Mouse (Mus musculus) embryonic fibroblast, embryonic 13.5 days (primary cell): Measurements from ENCODE around the gene Cep85l.

Experiments
- CTCF ChIP-seq: IDR thresholded peaks from 2 replicates; pipeline ENCODE4 v1.5.1; 2011; ENCODE audit warnings: mild to moderate bottlenecking, control low read depth, low read length, moderate library complexity, borderline replicate concordance; ENCODE audit not compliant: insufficient read depth
- POLR2A ChIP-seq: IDR thresholded peaks from 2 replicates; pipeline ENCODE4 v1.6.1; 2011; ENCODE audit warnings: low read depth, mild to moderate bottlenecking, control low read depth, low read length, moderate library complexity

DNA sequence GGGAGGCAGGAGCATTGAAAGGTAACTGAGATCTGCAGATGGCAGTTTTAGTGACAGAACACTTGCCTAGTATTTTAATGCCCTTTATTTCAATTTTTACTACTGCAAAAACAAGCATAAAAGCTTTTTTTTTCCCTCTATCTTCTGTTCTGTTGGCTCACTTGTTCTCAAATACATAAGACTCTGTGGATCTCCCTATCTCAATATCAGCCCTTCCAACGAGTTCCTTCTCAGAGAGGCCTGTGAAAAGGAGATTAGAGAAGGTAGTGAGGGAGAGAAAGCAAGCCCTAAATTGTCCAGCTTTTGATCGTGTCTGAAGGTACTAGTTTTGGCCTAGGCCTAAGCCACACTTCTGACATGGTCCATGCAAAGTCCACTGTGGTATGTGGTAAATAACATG is 150.6 kb downstream of the Cep85l start:
- TF ChIP-seq CTCF: no peak
- no peak for TF ChIP-seq POLR2A
